Mouse (Mus musculus) heart, adult 2 months (tissue): ENCODE data around the gene Cyp1a2. TPM values are rescaled to one million over a fixed set of nuclear protein-coding genes. Genes with fewer than 3 reads are reported as not detected.

Experiments used
- DNase-seq, 2 experiments: peaks; one replicate each; pipeline ENCODE4 v3.0.0; 2021
- H3K27ac ChIP-seq: fragments of 200-600 bp; 2 replicates; pipeline ENCODE4 v1.8.1; 2022
- H3K27me3 ChIP-seq: fragments of 200-500 bp; 2 replicates; pipeline ENCODE4 v1.6.1; 2012; ENCODE audit warnings: mild to moderate bottlenecking, low read length, inconsistent platforms, mixed read lengths; ENCODE audit not compliant: control insufficient read depth, insufficient read depth
- H3K36me3 ChIP-seq: fragments of 200-500 bp; 2 replicates; pipeline ENCODE4 v1.6.1; 2012; ENCODE audit warnings: low read length, inconsistent platforms; ENCODE audit not compliant: control insufficient read depth, insufficient read depth
- H3K4me1 ChIP-seq: fragments of 200-500 bp; 2 replicates; pipeline ENCODE4 v1.6.1; 2011; ENCODE audit warnings: low read length; ENCODE audit not compliant: control insufficient read depth, insufficient read depth
- H3K4me3 ChIP-seq: fragments of 200-600 bp; 2 replicates; pipeline ENCODE4 v1.8.1; 2022
- H3K79me2 ChIP-seq: fragments of 200-500 bp; replicated peaks from 2 replicates; pipeline ENCODE4 v1.6.1; 2012; ENCODE audit warnings: mild to moderate bottlenecking, inconsistent platforms, low read length, moderate library complexity, mixed read lengths; ENCODE audit not compliant: control insufficient read depth, insufficient read depth
- H3K9ac ChIP-seq: fragments of 200-500 bp; 2 replicates; pipeline ENCODE4 v1.6.1; 2012; ENCODE audit warnings: low read depth, mild to moderate bottlenecking, control low read depth, inconsistent platforms, low read length, mixed read lengths
- CTCF ChIP-seq: fragments of 200-600 bp; IDR thresholded peaks from 2 replicates; pipeline ENCODE4 v1.8.1; 2022; ENCODE audit warnings: antibody characterized with exemption, mild to moderate bottlenecking, moderate library complexity
- EP300 ChIP-seq: fragments of 200-500 bp; IDR thresholded peaks from 2 replicates; pipeline ENCODE4 v1.6.1; 2011; ENCODE audit warnings: low read depth, low read length, control low read depth; ENCODE audit not compliant: insufficient read depth
- POLR2A ChIP-seq: fragments of 200-500 bp; IDR thresholded peaks from 2 replicates; pipeline ENCODE4 v1.6.1; 2011; ENCODE audit warnings: mild to moderate bottlenecking, low read depth, low read length, control low read depth; ENCODE audit not compliant: insufficient read depth
- WGBS: fragments of 180-500 bp; shearing (Covaris S2); methylation state at CpG from one replicate; pipeline ENCODE4 v1.1.7; 2018; 5-methylcytosine and 5-hydroxymethylcytosine counted together
- intact Hi-C: fragments of 180-260 bp; cut with DNase I; formaldehyde crosslinking; loops from one replicate; pipeline ENCODE4 v1.15.1; 2025
- polyA plus RNA-seq: library from polyadenylated mRNA; depleted of rRNA; stranded (reverse); fragments of >200 nt; gene quantifications from 2 replicates; pipeline ENCODE4 v1.2.3, GENCODE M21; 2012
- total RNA-seq, 2 experiments: library from RNA; stranded (reverse); gene quantifications; 2 replicates each; pipeline ENCODE4 v1.2.3; 2021

The Cyp1a2 gene
- total and polyA plus RNA-seq, 3 experiments = not detected

- H3K4me1 ChIP-seq = peaks cover 11% of the 10 kb centered on the region
- H3K27me3 ChIP-seq = no peaks in the 10 kb centered on the region
- DNase-seq = no peak
- H3K79me2 ChIP-seq = peaks cover 8% of the 10 kb centered on the region
- TF ChIP-seq CTCF (no peak), POLR2A (no peak), EP300 (no peak)
- 74% methylated on average over 4 of the region's 4 CpGs for WGBS
- no peak overlapping the region for H3K4me3 ChIP-seq
- no peaks in the 10 kb centered on the region for H3K36me3 ChIP-seq
- no peak overlapping the region for H3K9ac ChIP-seq
- peak overlapping the region; percentile 13; the same call in 1 of the 2 replicates for H3K27ac ChIP-seq
- intact Hi-C loops = loop anchor here (5.0 kb wide), 2 partner anchors 60 to 110 kb away; partner anchors contain the start of genes Fam219b and Ulk3
Measured at GRCm38 (mm10) chr9:57647286-57648108, 36.0 kb downstream of the Cyp1a2 start.

DNA sequence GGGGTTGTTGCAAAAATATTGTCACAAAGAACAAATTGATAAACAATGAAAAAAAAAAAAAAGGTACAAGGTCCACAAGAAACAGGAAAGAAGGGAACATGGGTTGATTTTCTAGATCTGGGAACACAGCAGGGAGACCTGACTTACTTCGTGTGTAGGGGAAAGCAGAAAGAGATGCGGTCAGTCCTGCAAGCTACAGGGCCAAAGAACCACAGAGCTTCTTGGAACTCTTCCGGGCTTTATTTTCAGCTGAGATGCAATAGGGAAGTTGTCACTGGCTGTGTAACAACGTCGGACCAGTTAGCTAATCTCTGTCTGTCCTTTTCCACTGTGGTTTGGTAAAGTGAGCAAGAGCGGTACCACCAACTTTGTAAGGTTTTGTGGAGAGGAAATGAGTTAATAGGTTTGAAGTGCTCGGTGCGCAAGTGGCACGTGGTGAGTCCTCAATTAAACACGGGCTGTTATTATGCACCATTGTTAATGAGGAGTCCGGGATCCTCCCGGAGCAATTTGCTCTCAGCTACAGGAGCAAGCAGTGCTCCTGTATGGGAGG is 36.9 kb downstream of the Cyp1a2 start:
- WGBS = 60% methylated on average over 12 of the region's 12 CpGs
- intact Hi-C loops = loop anchor here (5.0 kb wide), 2 partner anchors 59 to 109 kb away; partner anchors contain the start of genes Fam219b and Ulk3
- no peaks in the 10 kb centered on the region for H3K27me3 ChIP-seq
- H3K4me3 ChIP-seq = no peak overlapping the region
- H3K9ac ChIP-seq = no peak overlapping the region
- peak in 1 of 2 experiments; percentile 42 for DNase-seq
- H3K27ac ChIP-seq = peak overlapping the region; percentile 13; the same call in 1 of the 2 replicates
- H3K36me3 ChIP-seq = no peaks in the 10 kb centered on the region
- H3K79me2 ChIP-seq = peaks cover 9% of the 10 kb centered on the region
- peaks cover 18% of the 10 kb centered on the region for H3K4me1 ChIP-seq
- 0 out of 2 replicates have a peak, but pooled peaks have one; percentile 14 for TF ChIP-seq POLR2A
- no peak for TF ChIP-seq EP300
- TF ChIP-seq CTCF = no peak

GRCm38 (mm10) chr9:57644944-57645893 is 38.3 kb downstream of the Cyp1a2 start:
- H3K4me3 ChIP-seq = peak overlapping the region; percentile 95
- H3K27me3 ChIP-seq = no peaks in the 10 kb centered on the region
- TF ChIP-seq POLR2A = peak; percentile 57; the same call in 1 of the 2 replicates
- peak; percentile 79 for TF ChIP-seq EP300
- peak; percentile 99 for TF ChIP-seq CTCF
- DNase-seq = peak; percentile 96 to 98
- H3K4me1 ChIP-seq = peaks cover 30% of the 10 kb centered on the region
- H3K79me2 ChIP-seq = peaks cover 9% of the 10 kb centered on the region
- H3K9ac ChIP-seq = peak overlapping the region; percentile 98
- peak overlapping the region; percentile 95 for H3K27ac ChIP-seq
- intact Hi-C loops = loop anchor here (1.0 to 5.0 kb wide), 3 partner anchors 16 to 108 kb away; partner anchors contain the start of genes Fam219b and Ulk3
- 1% methylated on average over 75 of the region's 85 CpGs for WGBS
- no peaks in the 10 kb centered on the region for H3K36me3 ChIP-seq

DNA sequence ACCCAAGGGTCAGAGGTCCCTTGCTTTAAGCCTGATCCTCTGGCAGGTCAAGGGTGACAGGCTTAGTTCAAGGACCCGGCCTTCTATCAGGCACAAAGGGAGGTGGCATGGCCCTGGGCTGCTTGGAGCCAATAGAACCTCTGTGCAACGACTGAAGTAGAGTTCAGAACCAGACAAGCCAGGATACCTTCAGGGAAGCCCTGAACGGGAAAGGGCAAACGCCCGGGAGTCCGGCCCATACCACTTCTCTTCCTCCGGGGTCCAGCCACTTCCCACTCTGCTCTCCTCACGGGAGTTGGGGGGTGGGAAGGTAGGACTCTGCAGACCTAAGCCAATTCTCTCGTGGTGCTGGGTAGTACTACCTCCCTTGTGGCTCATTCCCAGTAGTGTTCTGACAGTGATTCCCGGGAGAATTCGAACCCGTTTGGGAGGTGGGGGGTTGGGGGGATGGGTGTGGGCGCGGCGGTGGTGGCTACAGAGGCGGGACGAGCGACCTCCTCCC is 39.0 kb downstream of the Cyp1a2 start:
- H3K27ac ChIP-seq = peak overlapping the region; percentile 95
- H3K4me3 ChIP-seq = peak overlapping the region; percentile 95
- H3K36me3 ChIP-seq = peaks cover under 1% of the 10 kb centered on the region; the same call in 1 of the 2 replicates
- no peak for DNase-seq
- intact Hi-C loops = no loop called here
- H3K27me3 ChIP-seq = no peaks in the 10 kb centered on the region
- no peak for TF ChIP-seq POLR2A
- TF ChIP-seq EP300 = no peak
- no peak for TF ChIP-seq CTCF
- peaks cover 9% of the 10 kb centered on the region for H3K79me2 ChIP-seq
- H3K9ac ChIP-seq = peak overlapping the region; percentile 98
- 4% methylated on average over 18 of the region's 18 CpGs for WGBS
- H3K4me1 ChIP-seq = peaks cover 35% of the 10 kb centered on the region

DNA sequence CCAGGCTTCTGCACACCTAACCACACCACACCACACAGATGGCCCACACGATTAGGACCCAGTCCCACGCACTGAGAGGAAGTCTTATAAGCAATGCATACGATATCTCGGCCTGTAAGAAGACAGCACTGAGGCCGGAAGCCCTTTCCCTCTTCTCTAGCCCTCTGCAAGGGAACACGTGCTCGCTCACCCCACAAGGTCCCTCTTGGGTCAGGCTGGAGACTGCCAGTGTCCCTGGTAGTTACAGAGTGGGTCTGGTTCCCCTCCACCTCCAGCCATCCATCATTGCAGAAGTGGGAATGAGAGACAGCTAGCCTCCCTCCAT is 39.7 kb downstream of the Cyp1a2 start:
- Histone ChIP-seq H3K4me1 (peaks cover 37% of the 10 kb centered on the region), H3K4me3 (peak overlapping the region; percentile 20; the same call in 1 of the 2 replicates), H3K27ac (peak overlapping the region; percentile 95), H3K79me2 (peaks cover 9% of the 10 kb centered on the region), H3K27me3 (no peaks in the 10 kb centered on the region), H3K36me3 (peaks cover 4% of the 10 kb centered on the region; the same call in 1 of the 2 replicates), H3K9ac (peak overlapping the region; percentile 44)
- WGBS = 34% methylated on average over 7 of the region's 7 CpGs
- DNase-seq = peak in 1 of 2 experiments; percentile 48
- intact Hi-C loops = no loop called here
- TF ChIP-seq CTCF (no peak), POLR2A (no peak), EP300 (no peak)
